ENCODE assay signal across 11 mouse cellular contexts in genomic region chr17:49282498-49282897, GRCm38 (mm10).
A peak's percentile ranks its signal among the peaks of the same experiment; 100 is the strongest.
DNase-seq lines count a peak whose midpoint lies in the region; ATAC-seq and TF ChIP-seq lines count a peak whose summit lies in the region.
"Had no signal": no experiment of that assay in that cellular context is flagged by ENCODE, and none has a peak within 500 bp of the region (broad histone marks: within the 10 kb centered on the region; RNA-seq: fewer than 3 reads in every experiment).

No protein-coding gene starts in this region.

- H3K27ac ChIP-seq in heart, adult 2 months = no peak overlapping the region
- no peak overlapping the region for H3K27ac ChIP-seq in heart, embryonic 11.5 days (ENCODE audit: low read depth, low read length)
- H3K27ac ChIP-seq in lung, embryonic 14.5 days (ENCODE audit: low read depth) = no peak overlapping the region
- H3K27ac ChIP-seq: forebrain, embryonic 12.5 days; heart, embryonic 13.5 days had no signal

- H3K79me2 ChIP-seq in heart, adult 2 months (replicated peaks; ENCODE audit: control insufficient read depth, insufficient read depth, low read length) = no peaks in the 10 kb centered on the region

- no peaks in the 10 kb centered on the region for H3K36me3 ChIP-seq in heart, adult 2 months (ENCODE audit: control insufficient read depth, insufficient read depth, low read length)
- no peaks in the 10 kb centered on the region for H3K36me3 ChIP-seq in heart, embryonic 11.5 days (ENCODE audit: control insufficient read depth, insufficient read depth, low read length)
- H3K36me3 ChIP-seq in lung, embryonic 14.5 days (ENCODE audit: insufficient read depth) = no peaks in the 10 kb centered on the region
- H3K36me3 ChIP-seq: forebrain, embryonic 12.5 days; heart, embryonic 13.5 days had no signal

- no peak for TF ChIP-seq EP300 in heart, adult 2 months (IDR thresholded peaks at IDR 0.05; ENCODE audit: insufficient read depth, low read depth, low read length)

- H3K9me3 ChIP-seq in heart, embryonic 11.5 days (replicated peaks; ENCODE audit: control insufficient read depth, low read length) = no peaks in the 10 kb centered on the region
- no peaks in the 10 kb centered on the region for H3K9me3 ChIP-seq in lung, embryonic 14.5 days (ENCODE audit: low read depth, low read length)
- H3K9me3 ChIP-seq: forebrain, embryonic 12.5 days had no signal

- no peak overlapping the region for H3K4me2 ChIP-seq in heart, embryonic 11.5 days
- no peak overlapping the region for H3K4me2 ChIP-seq in lung, embryonic 14.5 days
- H3K4me2 ChIP-seq: forebrain, embryonic 12.5 days; heart, embryonic 13.5 days had no signal

- no peaks in the 10 kb centered on the region for H3K27me3 ChIP-seq in heart, adult 2 months (ENCODE audit: control insufficient read depth, insufficient read depth, low read length)
- no peaks in the 10 kb centered on the region for H3K27me3 ChIP-seq in heart, embryonic 11.5 days (ENCODE audit: control insufficient read depth, insufficient read depth, low read length)
- H3K27me3 ChIP-seq in lung, embryonic 14.5 days (ENCODE audit: insufficient read depth, low read length) = no peaks in the 10 kb centered on the region
- H3K27me3 ChIP-seq: forebrain, embryonic 12.5 days; heart, embryonic 13.5 days had no signal

- 85% methylated on average over 10 of the region's 10 CpGs for WGBS in heart, adult 2 months
- whole genome bisulfite sequencing in heart, embryonic 11.5 days (ENCODE audit: insufficient replicate concordance) = 77% methylated on average over 10 of the region's 10 CpGs
- WGBS in lung, embryonic 14.5 days = 82% methylated on average over 10 of the region's 10 CpGs

- H3K4me1 ChIP-seq in heart, adult 2 months (ENCODE audit: control insufficient read depth, insufficient read depth, low read length) = no peaks in the 10 kb centered on the region
- no peaks in the 10 kb centered on the region for H3K4me1 ChIP-seq in heart, embryonic 11.5 days (ENCODE audit: control insufficient read depth, insufficient read depth, low read length)
- no peaks in the 10 kb centered on the region for H3K4me1 ChIP-seq in lung, embryonic 14.5 days (ENCODE audit: insufficient read depth)
- H3K4me1 ChIP-seq: forebrain, embryonic 12.5 days; heart, embryonic 13.5 days had no signal

- no peak overlapping the region for H3K9ac ChIP-seq in heart, adult 2 months (ENCODE audit: low read depth, low read length)
- no peak overlapping the region for H3K9ac ChIP-seq in heart, embryonic 11.5 days (ENCODE audit: low read depth, low read length)
- no peak overlapping the region for H3K9ac ChIP-seq in lung, embryonic 14.5 days
- H3K9ac ChIP-seq: forebrain, embryonic 12.5 days; heart, embryonic 13.5 days had no signal

- ATAC-seq in heart, embryonic 11.5 days (replicated peaks; ENCODE audit: insufficient number of reproducible peaks, low FRiP score, low TSS enrichment) = no peak
- ATAC-seq in lung, embryonic 14.5 days (ENCODE audit: insufficient read depth) = no peak

- intact Hi-C loops in heart, adult 2 months (cut with DNase I) = no loop called here

- no peak overlapping the region for H3K4me3 ChIP-seq in heart, adult 2 months
- no peak overlapping the region for H3K4me3 ChIP-seq in heart, embryonic 11.5 days (ENCODE audit: low read depth, low read length)
- no peak overlapping the region for H3K4me3 ChIP-seq in lung, embryonic 14.5 days (ENCODE audit: low read depth, low read length)
- H3K4me3 ChIP-seq: forebrain, embryonic 12.5 days; heart, embryonic 13.5 days had no signal

- no peak for DNase-seq in heart, adult 2 months
- no peak for DNase-seq in lung, embryonic 14.5 days
- DNase-seq in lung, postnatal 25 days (ENCODE audit: low spot score) = no peak
- DNase-seq in ES-CJ7 (ENCODE audit: low read depth, low spot score) = peak; percentile 56
- peak; percentile 13 for DNase-seq in induced T-regulatory cell, adult 2 months (ENCODE audit: low read depth)
- DNase-seq in layer of hippocampus, adult 18-20 months (ENCODE audit: low spot score in 2 of 2) = no peak
- no peak for DNase-seq in spleen, postnatal 14 days (ENCODE audit: low spot score in 2 of 2)
- DNase-seq: lung, postnatal 10 days had no signal

- TF ChIP-seq CTCF in heart, adult 2 months (IDR thresholded peaks at IDR 0.05) = peak; percentile 50
- peak; percentile 63 for TF ChIP-seq CTCF in lung, embryonic 14.5 days (IDR thresholded peaks at IDR 0.05; ENCODE audit: low read depth)

- TF ChIP-seq POLR2A in heart, adult 2 months (IDR thresholded peaks at IDR 0.05; ENCODE audit: insufficient read depth, low read depth, low read length) = no peak

Comparison
In these comparisons a context has a peak if more than half of its experiments do, and no peak if none do; other contexts are left out.
1. DNase-seq: peak in ES-CJ7 (single experiment) and induced T-regulatory cell, adult 2 months (single experiment); none in heart, adult 2 months (0 of 2), lung, embryonic 14.5 days (single experiment), lung, postnatal 25 days (single experiment), layer of hippocampus, adult 18-20 months (0 of 2) and spleen, postnatal 14 days (0 of 2).